Mouse (Mus musculus) thymus, postnatal 25 days (tissue): Measurements from ENCODE around the gene Asxl2.

Experiments
- DNase-seq: peaks from one replicate; pipeline ENCODE4 v3.0.0; 2022

Gene Asxl2

DNA sequence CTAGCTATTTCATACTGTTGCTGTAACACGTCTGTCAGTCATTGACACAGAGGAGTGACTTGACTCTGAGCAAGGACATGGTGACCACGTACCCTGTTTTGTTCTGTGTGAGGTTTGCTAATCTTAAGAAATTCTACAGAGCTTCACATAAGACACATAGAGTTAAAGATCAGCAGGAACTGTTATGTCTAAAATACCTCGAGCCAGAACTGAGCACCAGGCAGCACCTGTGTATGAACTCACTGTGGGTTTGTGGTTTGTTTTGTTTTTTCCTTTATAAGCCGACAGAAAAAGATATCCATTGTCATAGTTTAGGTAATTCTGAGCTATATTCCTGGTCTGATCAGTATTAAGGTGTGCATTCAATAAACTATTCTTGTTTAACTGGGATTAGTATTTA is 120.8 kb downstream of the Asxl2 start:
- peak; percentile 24 for DNase-seq

DNA sequence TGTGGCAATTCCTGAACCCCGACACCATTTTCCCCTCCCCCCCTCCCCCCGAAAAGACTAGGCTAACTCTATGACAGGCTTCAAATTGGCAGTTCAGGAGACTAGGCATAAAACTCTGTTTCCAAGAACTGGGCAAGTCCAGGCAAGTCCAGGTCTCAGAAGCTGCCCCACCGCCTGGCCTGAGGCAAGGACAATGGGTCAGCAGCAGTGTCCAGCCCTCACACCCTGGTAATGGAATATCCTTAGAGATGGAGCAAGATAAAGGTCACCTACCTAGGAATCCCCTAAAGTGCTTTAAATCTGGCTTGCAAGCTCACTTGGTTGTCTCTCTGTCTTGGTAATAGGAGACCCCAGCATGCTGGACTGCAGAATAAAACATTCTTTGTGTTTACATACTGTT is 121.3 kb downstream of the Asxl2 start:
- DNase-seq = no peak

DNA sequence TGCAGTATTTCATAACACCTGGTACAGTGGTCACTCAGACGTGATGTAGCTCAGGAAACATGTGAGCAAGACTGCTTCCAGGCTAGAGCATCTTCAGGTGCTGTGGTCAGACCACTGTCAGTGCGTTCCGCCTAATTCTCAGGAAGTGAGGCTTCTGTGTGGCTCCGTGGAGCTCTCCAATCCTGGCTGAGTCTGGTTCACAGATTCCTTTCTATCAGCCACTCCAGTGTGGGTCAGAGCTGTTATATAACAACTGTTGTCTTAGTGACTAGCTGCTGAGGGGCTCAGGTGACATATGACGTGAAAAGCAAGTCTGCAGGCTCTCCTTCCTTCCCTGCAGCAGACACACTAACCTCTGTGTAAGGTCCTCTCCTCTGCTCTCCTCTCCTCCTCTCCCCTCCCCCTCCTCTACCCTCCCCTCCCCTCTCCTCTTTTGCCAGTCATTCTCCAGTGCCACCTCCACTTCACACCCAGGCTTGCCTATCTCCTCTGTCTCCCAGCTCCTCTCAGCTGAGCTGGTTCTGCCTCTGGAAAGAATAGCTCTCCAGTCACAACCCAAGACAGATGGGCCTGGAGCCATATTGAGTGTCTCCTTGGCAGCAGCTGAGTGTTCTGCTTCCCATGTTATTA is 122.0 kb downstream of the Asxl2 start:
- DNase-seq = peak; percentile 33

DNA sequence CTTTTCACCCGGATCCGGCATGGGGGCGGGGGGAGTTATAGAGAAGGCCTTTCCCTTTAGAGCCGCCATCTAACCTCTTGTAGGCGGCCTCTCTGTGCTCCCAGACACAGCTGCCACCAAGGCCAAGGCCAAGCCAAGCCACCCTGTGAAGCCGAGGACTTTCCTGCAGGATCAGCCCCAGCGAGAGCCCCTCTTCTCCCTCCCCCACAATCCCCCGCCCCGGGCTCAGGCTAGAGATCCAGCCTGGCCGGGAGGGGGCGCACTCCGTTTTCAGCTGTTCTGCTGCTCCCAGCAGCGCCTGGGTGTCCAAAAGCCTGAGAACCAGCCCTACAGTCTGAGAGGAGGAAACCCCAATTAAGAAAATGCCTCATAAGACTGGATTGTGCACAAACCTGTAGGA is 123.6 kb downstream of the Asxl2 start:
- no peak for DNase-seq
